Mouse (Mus musculus) brain, embryonic 14.5 days (tissue): ENCODE data around the gene Casp3.

Experiments
- CTCF ChIP-seq: fragments of 200-500 bp; IDR thresholded peaks from 2 replicates; pipeline ENCODE4 v1.5.1; 2012; ENCODE audit warnings: inconsistent platforms, mild to moderate bottlenecking, moderate library complexity, borderline replicate concordance; ENCODE audit not compliant: insufficient read depth, insufficient read length; ENCODE audit errors: extremely low read depth
- POLR2A ChIP-seq: fragments of 200-500 bp; IDR thresholded peaks from 2 replicates; pipeline ENCODE4 v1.6.1; 2012; ENCODE audit warnings: mild to moderate bottlenecking, inconsistent platforms, borderline replicate concordance; ENCODE audit not compliant: poor library complexity, insufficient read depth, insufficient read length, severe bottlenecking; ENCODE audit errors: extremely low read depth

GRCm38 (mm10) chr8:46597411-46597810 is 19.7 kb upstream of the Casp3 start:
- no peak for TF ChIP-seq CTCF
- TF ChIP-seq POLR2A, result no peak
